Mouse (Mus musculus) heart, embryonic 14.5 days (tissue): ENCODE results near the gene Gm44790. TPM values are rescaled to one million over a fixed set of nuclear protein-coding genes. Genes with fewer than 3 reads are reported as not detected.

Experiments used
- ATAC-seq: fragments of 200-750 bp; cut with Nextera tagmentation; 2 replicates; pipeline ENCODE4 v1.8.0; 2017; ENCODE audit warnings: low read depth, moderate TSS enrichment; ENCODE audit not compliant: insufficient number of reproducible peaks, insufficient read depth, low FRiP score
- H3K27ac ChIP-seq, 2 experiments: fragments of 200-500 bp in 1 of 2; fragments of 300-500 bp in 1 of 2; sonication (generic) in 1 of 2; replicated peaks in 1 of 2; 2 replicates each; pipeline ENCODE4 v1.5.1; 2012 to 2014; ENCODE audit warnings: low read depth in 2 of 2, low read length in 2 of 2, control low read depth in 1 of 2, mild to moderate bottlenecking in 1 of 2, mixed read lengths in 1 of 2; ENCODE audit not compliant: control insufficient read depth in 1 of 2, insufficient read depth in 1 of 2
- H3K27me3 ChIP-seq: fragments of 300-500 bp; sonication (generic); 2 replicates; pipeline ENCODE4 v1.6.1; 2014; ENCODE audit warnings: mild to moderate bottlenecking, low read length, control low read depth; ENCODE audit not compliant: control insufficient read depth, insufficient read depth
- H3K36me3 ChIP-seq: fragments of 300-500 bp; sonication (generic); 2 replicates; pipeline ENCODE4 v1.6.1; 2014; ENCODE audit warnings: mild to moderate bottlenecking, control low read depth, low read length, mixed read lengths; ENCODE audit not compliant: control insufficient read depth, insufficient read depth
- H3K4me1 ChIP-seq, 2 experiments: fragments of 200-500 bp in 1 of 2; fragments of 300-500 bp in 1 of 2; sonication (generic) in 1 of 2; 2 replicates each; pipeline ENCODE4 v1.6.1; 2012 to 2014; ENCODE audit warnings: low read length in 2 of 2, control low read depth in 1 of 2, mixed read lengths in 1 of 2; ENCODE audit not compliant: control insufficient read depth in 2 of 2, insufficient read depth in 2 of 2
- H3K4me2 ChIP-seq: fragments of 300-500 bp; sonication (generic); 2 replicates; pipeline ENCODE4 v1.6.1; 2014; ENCODE audit warnings: mild to moderate bottlenecking, low read length
- H3K4me3 ChIP-seq, 2 experiments: fragments of 200-500 bp in 1 of 2; fragments of 300-500 bp in 1 of 2; sonication (generic) in 1 of 2; 2 replicates each; pipeline ENCODE4 v1.5.1; 2012 to 2014; ENCODE audit warnings: low read length in 2 of 2, mild to moderate bottlenecking in 2 of 2, control low read depth in 1 of 2, low read depth in 1 of 2, moderate library complexity in 1 of 2; ENCODE audit not compliant: control insufficient read depth in 1 of 2, insufficient read depth in 1 of 2
- H3K9ac ChIP-seq: fragments of 300-500 bp; sonication (generic); 2 replicates; pipeline ENCODE4 v1.6.1; 2014; ENCODE audit warnings: mild to moderate bottlenecking, low read length
- H3K9me3 ChIP-seq: fragments of 300-500 bp; sonication (generic); 2 replicates; pipeline ENCODE4 v1.6.1; 2016; ENCODE audit warnings: low read length, control low read depth; ENCODE audit not compliant: control insufficient read depth
- WGBS: fragments of 180-500 bp; shearing (Covaris S2); extraction: QIAGEN DNeasy Blood & Tissue Kit; methylation state at CpG from one replicate; pipeline ENCODE4 v1.1.7; 2014; 5-methylcytosine and 5-hydroxymethylcytosine counted together
- polyA plus RNA-seq: library from polyadenylated mRNA; unstranded; fragments of >200 nt; fragmentation: Nextera tagmentation; extraction: Ambion mirVana; gene quantifications from 2 replicates; pipeline ENCODE4 v1.2.1, GENCODE M21; 2014

Gene Gm44790
- polyA plus RNA-seq, 1 experiment from 2014 or later = not detected

DNA sequence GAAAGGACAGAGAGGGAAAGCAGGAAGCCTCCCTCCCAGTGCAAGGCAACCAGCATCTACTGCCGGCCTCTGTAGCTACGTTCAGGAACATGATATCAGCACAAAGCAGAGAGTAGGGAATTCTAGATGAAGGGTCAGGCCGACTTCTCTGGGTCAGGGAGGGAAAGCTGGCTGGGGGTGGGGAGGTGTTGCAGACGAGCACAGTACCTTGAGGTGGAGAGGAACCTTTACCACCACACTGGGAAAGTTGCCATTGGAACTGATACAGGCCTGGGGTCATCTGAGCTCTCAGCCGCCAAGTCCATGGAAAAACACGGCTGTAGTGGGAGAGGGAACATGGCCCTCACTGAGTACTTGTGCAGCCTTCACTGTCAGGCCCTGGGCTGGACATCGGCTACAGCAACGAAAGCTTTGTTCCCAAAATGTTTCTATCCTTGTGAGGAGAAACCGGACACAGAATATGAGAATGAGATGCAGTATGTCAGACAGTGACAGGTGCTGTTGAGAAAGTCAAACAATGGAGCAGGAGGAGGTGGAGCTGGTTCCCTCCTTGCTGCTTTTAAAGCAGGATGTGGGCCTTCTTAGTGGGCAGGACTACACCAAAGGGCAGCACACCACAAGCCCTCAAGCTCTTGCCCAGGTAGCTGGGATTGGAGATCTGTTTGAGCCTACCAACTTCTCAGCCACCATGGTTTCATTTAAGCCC lies 49.2 kb downstream of the Gm44790 start:
- 38% methylated on average over 9 of the region's 9 CpGs for WGBS
- H3K4me1 ChIP-seq = peaks cover 33 to 56% of the 10 kb centered on the region in 2 experiments

DNA sequence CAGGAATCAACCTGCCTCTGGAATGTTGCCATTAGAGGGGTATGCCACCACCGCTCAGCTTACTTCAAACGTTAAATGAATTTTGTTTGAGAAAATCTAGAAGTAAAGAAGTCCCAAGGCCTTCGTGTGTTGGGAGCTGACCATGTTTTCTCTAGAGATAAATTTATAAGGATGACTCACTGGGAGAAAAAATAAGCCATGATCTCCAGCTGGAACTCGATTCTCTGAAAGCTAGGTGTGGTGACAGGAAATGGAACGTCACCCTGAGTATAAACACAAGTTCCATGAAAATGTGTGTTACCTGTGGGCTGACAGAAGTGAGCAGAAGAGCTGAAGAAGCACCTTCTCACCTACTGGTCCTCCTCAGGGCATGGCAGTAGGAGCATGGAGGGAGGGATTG lies 50.5 kb downstream of the Gm44790 start:
- Histone ChIP-seq H3K9me3 (no peaks in the 10 kb centered on the region), H3K4me2 (no peak overlapping the region), H3K9ac (no peak overlapping the region), H3K27ac (no peak overlapping the region; a peak in 1 of 4 replicates), H3K4me3 (no peak overlapping the region), H3K4me1 (peaks cover 34 to 61% of the 10 kb centered on the region in 2 experiments), H3K27me3 (no peaks in the 10 kb centered on the region), H3K36me3 (no peaks in the 10 kb centered on the region)
- WGBS = 61% methylated on average over 5 of the region's 5 CpGs
- ATAC-seq = no peak

More for the DNA sequence above, 49.2 kb downstream of the Gm44790 start:
- Histone ChIP-seq H3K27ac (peak overlapping the region; percentile 63 to 79), H3K4me2 (no peak overlapping the region), H3K4me3 (no peak overlapping the region), H3K36me3 (no peaks in the 10 kb centered on the region), H3K27me3 (no peaks in the 10 kb centered on the region), H3K9me3 (no peaks in the 10 kb centered on the region), H3K9ac (no peak overlapping the region; the same call in 1 of the 2 replicates)
- ATAC-seq = no peak

DNA sequence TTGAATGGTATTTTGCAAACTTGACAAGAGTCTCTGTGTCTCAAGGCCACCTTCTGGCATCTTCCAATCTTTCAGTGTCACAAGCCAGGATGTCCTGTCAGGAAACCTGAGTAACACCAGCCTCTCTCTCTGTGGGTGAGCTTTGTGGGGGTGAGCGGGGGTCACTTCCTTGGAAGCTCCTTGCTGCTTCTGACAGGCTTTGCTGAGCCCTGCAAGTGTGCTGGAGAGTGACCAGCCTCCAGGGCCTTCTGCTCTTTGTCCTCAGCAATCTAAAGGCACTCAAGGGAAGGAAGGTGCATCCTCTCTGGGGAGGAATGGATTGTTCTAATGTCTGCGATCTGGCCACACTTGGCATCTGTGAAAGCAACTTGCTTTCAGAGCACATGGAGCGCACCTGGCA lies 52.9 kb downstream of the Gm44790 start:
- no peaks in the 10 kb centered on the region for H3K27me3 ChIP-seq
- H3K27ac ChIP-seq = peak overlapping the region; percentile 63 to 69
- 60% methylated on average over 3 of the region's 3 CpGs for WGBS

DNA sequence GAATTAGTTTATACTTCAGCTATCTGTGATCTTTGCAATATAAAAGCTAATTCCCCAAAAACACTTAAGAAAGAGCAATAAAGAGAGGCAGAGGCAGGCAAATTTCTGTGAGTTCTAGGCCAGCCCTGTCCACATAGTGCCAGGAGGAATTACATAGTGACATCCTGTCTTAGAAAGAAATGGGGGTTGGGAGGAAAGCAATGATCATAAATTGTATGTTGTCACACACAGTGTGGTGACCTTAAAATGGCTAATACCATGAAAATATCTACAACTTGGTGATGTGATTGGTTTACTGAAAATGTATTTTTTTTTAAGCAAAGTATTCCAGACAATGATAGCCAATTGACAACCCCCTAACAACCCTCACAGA lies 53.3 kb downstream of the Gm44790 start:
- H3K27me3 ChIP-seq = no peaks in the 10 kb centered on the region
- ATAC-seq = no peak
- H3K4me1 ChIP-seq = peaks cover 27 to 53% of the 10 kb centered on the region in 2 experiments
- H3K36me3 ChIP-seq = no peaks in the 10 kb centered on the region
- H3K9ac ChIP-seq = no peak overlapping the region
- H3K27ac ChIP-seq = peak overlapping the region; percentile 69 to 78
- no peak overlapping the region for H3K4me3 ChIP-seq
- H3K4me2 ChIP-seq = peak overlapping the region; percentile 45
- no peaks in the 10 kb centered on the region for H3K9me3 ChIP-seq

More for the DNA sequence above, 52.9 kb downstream of the Gm44790 start:
- H3K4me2 ChIP-seq = no peak overlapping the region
- no peak overlapping the region for H3K4me3 ChIP-seq
- H3K36me3 ChIP-seq = no peaks in the 10 kb centered on the region
- H3K9me3 ChIP-seq = no peaks in the 10 kb centered on the region
- H3K9ac ChIP-seq = 0 out of 2 replicates have a peak overlapping the region, but pooled peaks have one; percentile 18
- peaks cover 27 to 54% of the 10 kb centered on the region in 2 experiments for H3K4me1 ChIP-seq
- peak; percentile 47 for ATAC-seq

- Histone ChIP-seq H3K9me3 (no peaks in the 10 kb centered on the region), H3K27ac (peak overlapping the region; percentile 69 to 78), H3K27me3 (no peaks in the 10 kb centered on the region), H3K4me1 (peaks cover 27 to 47% of the 10 kb centered on the region in 2 experiments), H3K4me2 (peak overlapping the region; percentile 45), H3K36me3 (no peaks in the 10 kb centered on the region), H3K9ac (peak overlapping the region; percentile 47), H3K4me3 (no peak overlapping the region)
- 31% methylated on average over 9 of the region's 9 CpGs for WGBS
- ATAC-seq = no peak
Measured at GRCm38 (mm10) chr6:86480189-86480831, 53.9 kb downstream of the Gm44790 start.

- H3K4me1 ChIP-seq = peaks cover 18 to 42% of the 10 kb centered on the region in 2 experiments
Measured at GRCm38 (mm10) chr6:86481871-86482270, 55.4 kb downstream of the Gm44790 start.

GRCm38 (mm10) chr6:86485943-86486640 lies 59.6 kb downstream of the Gm44790 start:
- WGBS = 79% methylated on average over 7 of the region's 7 CpGs
- H3K4me2 ChIP-seq = no peak overlapping the region
- no peaks in the 10 kb centered on the region for H3K27me3 ChIP-seq
- H3K4me3 ChIP-seq = no peak overlapping the region
- no peak overlapping the region for H3K9ac ChIP-seq
- ATAC-seq = no peak
- no peak overlapping the region for H3K27ac ChIP-seq
- H3K4me1 ChIP-seq = peaks cover 16 to 26% of the 10 kb centered on the region in 2 experiments
- H3K9me3 ChIP-seq = no peaks in the 10 kb centered on the region
- no peaks in the 10 kb centered on the region for H3K36me3 ChIP-seq

More at GRCm38 (mm10) chr6:86481871-86482270, 55.4 kb downstream of the Gm44790 start:
- no peak overlapping the region for H3K4me3 ChIP-seq
- no peaks in the 10 kb centered on the region for H3K27me3 ChIP-seq
- H3K9ac ChIP-seq = no peak overlapping the region
- no peak overlapping the region for H3K27ac ChIP-seq
- no peaks in the 10 kb centered on the region for H3K9me3 ChIP-seq
- WGBS = 78% methylated on average over 5 of the region's 5 CpGs
- ATAC-seq = no peak
- no peak overlapping the region for H3K4me2 ChIP-seq
- no peaks in the 10 kb centered on the region for H3K36me3 ChIP-seq
